Mouse (Mus musculus) embryonic facial prominence, embryonic 12.5 days (tissue): Measurements from ENCODE around the gene Ccdc57. TPM values are rescaled to one million over a fixed set of nuclear protein-coding genes. Genes with fewer than 3 reads are reported as not detected.
A peak's percentile ranks its signal among the peaks of the same experiment; 100 is the strongest.

Experiments used
- ATAC-seq: fragments of 200-750 bp; cut with Nextera tagmentation; 2 replicates; pipeline ENCODE4 v1.8.0; 2017; ENCODE audit not compliant: insufficient number of reproducible peaks, insufficient read depth, low FRiP score, low TSS enrichment
- H3K27ac ChIP-seq: fragments of 300-500 bp; sonication (generic); 2 replicates; pipeline ENCODE4 v1.5.1; 2016; ENCODE audit warnings: mild to moderate bottlenecking
- H3K27me3 ChIP-seq: fragments of 300-500 bp; sonication (generic); 2 replicates; pipeline ENCODE4 v1.6.1; 2016; ENCODE audit warnings: mild to moderate bottlenecking, moderate library complexity
- H3K36me3 ChIP-seq: fragments of 300-500 bp; sonication (generic); 2 replicates; pipeline ENCODE4 v1.6.1; 2016; ENCODE audit warnings: mild to moderate bottlenecking
- H3K4me1 ChIP-seq: fragments of 300-500 bp; sonication (generic); 2 replicates; pipeline ENCODE4 v1.6.1; 2016
- H3K4me2 ChIP-seq: fragments of 300-500 bp; sonication (generic); replicated peaks from 2 replicates; pipeline ENCODE4 v1.6.1; 2016; ENCODE audit warnings: mild to moderate bottlenecking, moderate library complexity
- H3K4me3 ChIP-seq: fragments of 300-500 bp; sonication (generic); 2 replicates; pipeline ENCODE4 v1.5.1; 2016; ENCODE audit warnings: mild to moderate bottlenecking
- H3K9ac ChIP-seq: fragments of 300-500 bp; sonication (generic); 2 replicates; pipeline ENCODE4 v1.6.1; 2016; ENCODE audit warnings: mild to moderate bottlenecking, moderate library complexity
- H3K9me3 ChIP-seq: fragments of 300-500 bp; sonication (generic); 2 replicates; pipeline ENCODE4 v1.6.1; 2016; ENCODE audit warnings: mild to moderate bottlenecking, moderate library complexity
- WGBS: fragments of 180-500 bp; shearing (Covaris S2); methylation state at CpG from one replicate; pipeline ENCODE4 v1.1.7; 2016; 5-methylcytosine and 5-hydroxymethylcytosine counted together
- polyA plus RNA-seq: library from polyadenylated mRNA; unstranded; fragments of >200 nt; fragmentation: Nextera tagmentation; extraction: Ambion mirVana; gene quantifications from 2 replicates; pipeline ENCODE4 v1.2.1, GENCODE M21; 2016

Gene Ccdc57
- polyA plus RNA-seq, 1 experiment from 2014 or later: 7.5 TPM

DNA sequence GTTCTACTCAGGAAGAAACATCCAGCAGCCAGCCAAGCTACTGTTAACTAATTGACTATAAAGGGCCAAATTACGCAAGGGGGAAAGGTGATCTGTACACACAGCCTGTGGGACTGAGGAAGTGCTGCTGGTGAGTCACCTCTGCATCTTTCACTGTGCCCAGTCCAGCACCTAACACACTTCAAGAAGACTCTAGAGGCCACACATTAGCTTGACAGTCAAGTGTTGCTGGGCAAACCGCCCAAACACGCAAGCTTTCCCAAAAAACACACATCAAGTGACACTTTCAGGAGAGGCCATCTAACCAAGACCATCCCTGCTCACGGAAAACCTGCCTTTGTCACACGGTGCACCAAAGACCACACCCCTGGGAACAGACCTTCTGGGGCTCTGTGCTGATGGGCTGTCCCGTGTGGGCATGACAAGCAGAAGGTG lies 34.5 kb downstream of the Ccdc57 start:
- Histone ChIP-seq H3K9me3 (no peaks in the 10 kb centered on the region), H3K36me3 (peaks cover 42% of the 10 kb centered on the region), H3K4me1 (no peaks in the 10 kb centered on the region), H3K27me3 (no peaks in the 10 kb centered on the region), H3K27ac (no peak overlapping the region), H3K4me3 (no peak overlapping the region), H3K4me2 (no peak overlapping the region), H3K9ac (no peak overlapping the region)
- ATAC-seq: no peak
- 85% methylated on average over 6 of the region's 6 CpGs for WGBS

DNA sequence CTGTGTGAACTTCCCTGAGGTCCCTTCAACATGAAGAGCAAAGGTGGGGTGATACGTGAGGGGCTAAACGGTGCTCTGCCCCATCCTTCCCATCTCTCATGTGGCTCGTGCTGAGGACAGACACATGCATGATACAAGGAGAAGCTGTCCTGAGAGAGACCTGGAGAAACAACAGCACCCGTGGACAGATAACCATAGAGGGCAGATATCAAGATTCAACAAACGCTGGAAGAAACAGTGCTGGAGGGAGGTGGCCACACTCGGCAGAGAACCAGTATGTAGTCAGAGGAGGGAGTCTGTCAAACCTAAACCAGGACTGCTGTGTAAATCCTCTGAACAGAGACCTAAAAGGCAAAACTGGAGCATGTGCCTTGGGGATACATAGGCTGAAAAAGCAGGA lies 37.2 kb downstream of the Ccdc57 start:
- no peak overlapping the region for H3K4me3 ChIP-seq
- WGBS: 92% methylated on average over 6 of the region's 6 CpGs
- no peak overlapping the region for H3K4me2 ChIP-seq
- no peaks in the 10 kb centered on the region for H3K27me3 ChIP-seq
- no peak overlapping the region for H3K27ac ChIP-seq
- H3K36me3 ChIP-seq: peaks cover 34% of the 10 kb centered on the region
- ATAC-seq: no peak
- H3K9ac ChIP-seq: no peak overlapping the region
- H3K4me1 ChIP-seq: no peaks in the 10 kb centered on the region
- H3K9me3 ChIP-seq: no peaks in the 10 kb centered on the region

DNA sequence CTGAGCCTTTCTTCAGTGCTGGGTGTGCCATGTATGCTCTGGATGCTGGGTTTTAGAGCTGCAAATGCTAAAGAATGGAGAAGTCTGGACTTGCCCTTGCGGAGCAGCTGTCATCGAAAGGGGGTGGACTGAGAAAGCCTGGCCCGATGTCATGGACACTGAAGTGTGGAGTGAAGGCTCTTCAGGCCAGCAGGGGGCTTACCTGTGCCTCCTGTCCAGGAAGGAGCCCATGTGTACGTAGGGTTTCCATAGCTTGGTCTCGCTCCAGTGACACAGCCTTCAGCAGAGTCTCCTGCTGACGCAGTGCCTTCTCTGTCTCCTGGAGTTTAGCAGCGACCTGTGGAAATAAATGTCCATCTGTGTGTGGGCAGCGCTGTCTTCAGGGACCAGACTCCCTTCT lies 38.3 kb downstream of the Ccdc57 start:
- no peak for ATAC-seq
- Histone ChIP-seq H3K27me3 (no peaks in the 10 kb centered on the region), H3K27ac (no peak overlapping the region), H3K4me1 (no peaks in the 10 kb centered on the region), H3K36me3 (peaks cover 37% of the 10 kb centered on the region), H3K4me3 (no peak overlapping the region), H3K9me3 (no peaks in the 10 kb centered on the region), H3K4me2 (no peak overlapping the region), H3K9ac (no peak overlapping the region)
- WGBS: 86% methylated on average over 8 of the region's 8 CpGs

GRCm38 (mm10) chr11:120889216-120889615 lies 43.5 kb downstream of the Ccdc57 start:
- no peak overlapping the region for H3K9ac ChIP-seq
- H3K4me2 ChIP-seq: no peak overlapping the region
- WGBS: 86% methylated on average over 3 of the region's 3 CpGs
- no peak overlapping the region for H3K27ac ChIP-seq
- H3K4me1 ChIP-seq: no peaks in the 10 kb centered on the region
- ATAC-seq: no peak
- H3K36me3 ChIP-seq: peaks cover 49% of the 10 kb centered on the region
- peaks cover 8% of the 10 kb centered on the region for H3K9me3 ChIP-seq
- H3K4me3 ChIP-seq: no peak overlapping the region
- H3K27me3 ChIP-seq: no peaks in the 10 kb centered on the region

DNA sequence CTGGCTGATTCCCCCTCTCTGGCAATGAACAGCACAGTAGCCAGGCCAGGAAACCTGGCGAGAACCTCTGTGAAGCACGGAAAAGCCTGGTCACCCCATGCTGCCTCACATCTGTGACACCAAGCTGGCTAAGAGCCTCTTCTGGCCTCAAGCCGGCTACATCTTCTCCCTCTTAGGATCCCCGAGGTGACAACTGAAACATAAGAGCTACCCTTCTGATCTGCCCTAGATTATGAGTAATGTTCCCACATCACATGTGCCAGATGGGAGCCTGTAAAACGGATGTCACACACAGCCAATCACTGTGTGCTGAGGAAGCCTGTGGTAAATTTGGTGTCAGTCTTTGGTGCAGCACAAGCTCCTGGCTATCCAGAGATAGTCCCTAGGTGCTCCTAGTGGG lies 44.0 kb downstream of the Ccdc57 start:
- no peak overlapping the region for H3K4me2 ChIP-seq
- H3K27ac ChIP-seq: no peak overlapping the region
- no peak overlapping the region for H3K4me3 ChIP-seq
- ATAC-seq: no peak
- WGBS: 95% methylated on average over 5 of the region's 5 CpGs
- H3K36me3 ChIP-seq: peaks cover 47% of the 10 kb centered on the region
- H3K9ac ChIP-seq: no peak overlapping the region
- H3K4me1 ChIP-seq: no peaks in the 10 kb centered on the region
- H3K27me3 ChIP-seq: no peaks in the 10 kb centered on the region
- H3K9me3 ChIP-seq: peaks cover 8% of the 10 kb centered on the region

DNA sequence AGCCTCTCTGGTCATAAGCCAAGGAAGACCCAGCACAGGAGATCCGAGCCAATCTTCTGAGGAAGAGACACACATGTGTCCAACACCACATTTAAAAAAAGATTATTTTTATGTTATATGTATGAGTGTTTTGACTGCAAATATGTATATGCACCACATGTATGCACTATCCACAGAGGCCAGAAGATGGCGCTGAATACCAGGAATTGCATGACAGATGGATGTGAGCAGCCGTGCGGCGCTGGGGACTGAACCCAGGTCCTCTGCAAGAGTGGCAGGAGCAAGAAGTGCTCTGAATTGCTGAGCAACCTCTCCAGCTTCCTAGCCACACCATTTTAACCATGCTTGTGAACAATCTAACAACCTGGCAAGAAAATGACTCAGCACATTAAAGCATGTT lies 45.2 kb downstream of the Ccdc57 start:
- H3K4me1 ChIP-seq: no peaks in the 10 kb centered on the region
- no peak overlapping the region for H3K4me2 ChIP-seq
- H3K4me3 ChIP-seq: no peak overlapping the region
- no peaks in the 10 kb centered on the region for H3K27me3 ChIP-seq
- 89% methylated on average over 5 of the region's 5 CpGs for WGBS
- peaks cover 8% of the 10 kb centered on the region for H3K9me3 ChIP-seq
- H3K27ac ChIP-seq: no peak overlapping the region
- H3K9ac ChIP-seq: no peak overlapping the region
- no peak for ATAC-seq
- H3K36me3 ChIP-seq: peaks cover 43% of the 10 kb centered on the region

GRCm38 (mm10) chr11:120886462-120886861 lies 46.2 kb downstream of the Ccdc57 start:
- Histone ChIP-seq H3K9ac (no peak overlapping the region), H3K27me3 (no peaks in the 10 kb centered on the region), H3K4me2 (no peak overlapping the region), H3K27ac (no peak overlapping the region), H3K36me3 (peaks cover 43% of the 10 kb centered on the region), H3K4me1 (no peaks in the 10 kb centered on the region), H3K9me3 (peaks cover 8% of the 10 kb centered on the region), H3K4me3 (no peak overlapping the region)
- WGBS: 35% methylated on average over 5 of the region's 5 CpGs
- no peak for ATAC-seq

DNA sequence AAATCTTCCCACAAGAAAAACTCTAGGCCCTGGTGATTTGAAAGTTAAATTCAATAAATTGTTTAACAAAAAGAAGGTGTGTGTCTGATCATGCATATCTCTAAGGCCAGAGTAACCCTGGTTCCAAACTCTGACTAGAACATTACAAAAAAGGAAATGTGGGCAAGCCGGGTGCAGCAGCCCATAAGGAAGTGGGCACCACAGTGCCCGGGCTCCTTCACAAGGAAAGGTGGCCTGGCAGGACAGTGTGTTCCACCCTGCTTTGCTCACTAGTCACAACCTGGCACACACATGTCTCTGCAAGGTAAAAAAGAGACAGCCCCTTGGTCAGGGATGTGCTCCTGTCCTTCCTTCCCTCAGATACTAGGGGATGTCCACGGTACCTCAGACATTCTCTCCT lies 49.1 kb downstream of the Ccdc57 start:
- WGBS: 88% methylated on average over 3 of the region's 3 CpGs
- peaks cover 8% of the 10 kb centered on the region for H3K9me3 ChIP-seq
- no peaks in the 10 kb centered on the region for H3K27me3 ChIP-seq
- no peak overlapping the region for H3K9ac ChIP-seq
- H3K4me3 ChIP-seq: no peak overlapping the region
- H3K4me2 ChIP-seq: no peak overlapping the region
- H3K27ac ChIP-seq: no peak overlapping the region
- no peaks in the 10 kb centered on the region for H3K4me1 ChIP-seq
- peaks cover 48% of the 10 kb centered on the region for H3K36me3 ChIP-seq
- no peak for ATAC-seq

DNA sequence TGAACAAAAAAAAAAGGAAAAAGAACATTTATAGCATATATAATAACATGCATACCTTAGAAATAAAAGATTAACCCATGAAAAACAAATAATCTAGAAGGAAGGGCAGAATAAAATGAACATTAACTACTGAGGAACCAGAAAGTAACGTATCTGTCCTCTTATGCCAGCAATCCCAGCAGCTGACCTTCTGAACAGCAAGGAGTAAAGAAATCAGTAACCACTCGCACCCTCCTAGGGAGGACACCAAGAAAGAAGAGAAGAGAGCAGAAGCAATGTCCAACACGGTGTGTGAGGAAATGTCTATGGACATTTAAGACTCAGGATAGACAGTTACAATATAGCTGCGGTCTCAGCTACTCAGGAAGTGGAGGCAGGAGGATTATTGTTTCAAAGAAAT lies 49.7 kb downstream of the Ccdc57 start:
- Histone ChIP-seq H3K27ac (no peak overlapping the region), H3K9me3 (peaks cover 7% of the 10 kb centered on the region), H3K9ac (no peak overlapping the region), H3K4me3 (no peak overlapping the region), H3K36me3 (peaks cover 50% of the 10 kb centered on the region), H3K27me3 (no peaks in the 10 kb centered on the region), H3K4me2 (no peak overlapping the region), H3K4me1 (no peaks in the 10 kb centered on the region)
- WGBS: 85% methylated on average over 4 of the region's 4 CpGs
- no peak for ATAC-seq

DNA sequence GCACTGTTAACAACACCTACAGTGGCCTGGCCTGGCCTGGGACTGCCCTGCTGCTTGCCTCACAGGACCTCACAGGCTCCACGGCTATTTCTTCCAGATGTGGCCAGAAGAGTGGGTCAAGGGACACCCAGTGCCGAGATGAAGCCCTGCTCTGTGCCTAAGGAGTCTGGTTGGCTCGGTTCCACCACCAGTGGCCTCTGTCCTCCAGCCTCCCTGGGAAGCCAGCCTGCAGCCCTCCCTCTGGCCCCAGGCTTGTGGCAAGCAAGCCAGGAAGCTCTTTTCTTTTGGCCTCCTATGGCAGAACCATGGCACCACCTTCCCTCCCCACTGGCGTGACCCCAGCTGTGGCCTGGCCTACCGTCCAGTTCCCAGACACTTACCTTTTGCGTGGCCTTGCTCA lies 59.5 kb downstream of the Ccdc57 start:
- Histone ChIP-seq H3K9ac (no peak overlapping the region), H3K9me3 (no peaks in the 10 kb centered on the region), H3K4me1 (no peaks in the 10 kb centered on the region), H3K27ac (no peak overlapping the region), H3K4me3 (no peak overlapping the region), H3K36me3 (peaks cover 7% of the 10 kb centered on the region; the same call in 1 of the 2 replicates), H3K27me3 (no peaks in the 10 kb centered on the region), H3K4me2 (no peak overlapping the region)
- ATAC-seq: no peak
- WGBS: 38% methylated on average over 6 of the region's 6 CpGs

DNA sequence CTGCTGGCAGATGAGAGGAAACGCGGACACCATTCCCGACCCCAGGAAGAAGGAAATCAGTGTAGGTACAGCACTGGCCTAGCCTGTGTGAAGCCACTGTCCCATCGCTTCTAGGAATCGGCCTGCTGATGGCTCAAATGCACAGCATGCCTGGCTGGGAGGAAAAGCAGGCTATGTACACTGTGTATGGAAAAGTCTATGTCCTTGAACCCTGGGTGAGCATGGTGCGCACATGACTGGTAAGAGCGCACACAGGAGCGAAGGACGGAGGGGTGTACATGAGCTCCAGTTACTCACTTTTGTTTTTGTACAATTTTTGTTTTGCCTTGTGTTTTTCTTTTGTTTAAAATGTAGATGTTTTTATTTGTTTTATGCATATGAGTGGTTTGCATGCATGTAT lies 61.2 kb downstream of the Ccdc57 start:
- Histone ChIP-seq H3K9ac (no peak overlapping the region), H3K4me1 (no peaks in the 10 kb centered on the region), H3K9me3 (no peaks in the 10 kb centered on the region), H3K4me3 (no peak overlapping the region), H3K27me3 (no peaks in the 10 kb centered on the region), H3K27ac (no peak overlapping the region), H3K36me3 (0 out of 2 replicates have a peak, but pooled peaks cover 4% of the 10 kb centered on the region), H3K4me2 (no peak overlapping the region)
- no peak for ATAC-seq
- 93% methylated on average over 9 of the region's 9 CpGs for WGBS

DNA sequence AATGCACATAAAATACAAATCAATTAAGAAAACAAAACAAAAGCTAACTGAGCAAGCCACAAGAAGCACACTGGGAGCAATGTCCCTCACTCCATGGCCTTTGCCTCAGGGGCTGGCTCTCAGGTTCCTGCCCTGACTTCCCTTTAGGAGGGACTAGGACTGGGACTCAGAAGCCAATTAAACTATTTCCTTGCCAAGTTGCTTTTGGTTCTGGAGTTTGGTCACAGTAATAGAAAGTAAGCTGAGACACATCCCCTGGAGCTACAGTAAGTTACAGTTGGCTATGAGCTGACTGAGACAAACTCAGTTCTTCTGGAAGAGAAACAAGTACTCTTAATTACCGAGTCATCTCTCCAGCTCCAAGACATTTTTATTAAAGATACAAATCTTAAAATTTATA lies 66.9 kb downstream of the Ccdc57 start:
- Histone ChIP-seq H3K9ac (no peak overlapping the region), H3K4me1 (no peaks in the 10 kb centered on the region), H3K4me2 (no peak overlapping the region), H3K9me3 (no peaks in the 10 kb centered on the region), H3K36me3 (peaks cover 7% of the 10 kb centered on the region), H3K4me3 (no peak overlapping the region), H3K27ac (no peak overlapping the region), H3K27me3 (no peaks in the 10 kb centered on the region)
- no peak for ATAC-seq
- WGBS: 82% methylated on average over 1 of the region's 1 CpGs

GRCm38 (mm10) chr11:120862819-120863218 lies 69.9 kb downstream of the Ccdc57 start:
- 0 out of 2 replicates have a peak, but pooled peaks have one; percentile 15 for ATAC-seq
- Histone ChIP-seq H3K4me3 (no peak overlapping the region), H3K4me1 (no peaks in the 10 kb centered on the region), H3K9ac (no peak overlapping the region), H3K27ac (no peak overlapping the region), H3K36me3 (peaks cover 18% of the 10 kb centered on the region), H3K9me3 (no peaks in the 10 kb centered on the region), H3K4me2 (no peak overlapping the region), H3K27me3 (no peaks in the 10 kb centered on the region)
- WGBS: 77% methylated on average over 10 of the region's 10 CpGs
